Mouse (Mus musculus) gastrocnemius, adult 8-10 months (tissue): ENCODE results near the gene Il31ra. TPM values are rescaled to one million over a fixed set of nuclear protein-coding genes. Genes with fewer than 3 reads are reported as not detected.
A peak's percentile ranks its signal among the peaks of the same experiment; 100 is the strongest.

ENCODE experiments used
- DNase-seq, 2 experiments: peaks; one replicate each; pipeline ENCODE4 v3.0.0; 2022; ENCODE audit warnings: low spot score in 2 of 2
- total RNA-seq, 4 experiments: library from RNA; stranded (reverse); gene quantifications; 2 replicates each; pipeline ENCODE4 v1.2.4; 2022

Gene Il31ra
- total RNA-seq, 4 experiments from 2014 or later = 0.40 TPM; not detected in 3

GRCm38 (mm10) chr13:112569606-112570005 is 24.6 kb downstream of the Il31ra start:
- DNase-seq = no peak

GRCm38 (mm10) chr13:112560554-112561138 is 33.5 kb downstream of the Il31ra start:
- DNase-seq = no peak

GRCm38 (mm10) chr13:112556501-112556900 is 37.7 kb downstream of the Il31ra start:
- DNase-seq = no peak

- no peak for DNase-seq
These were observed 40.9 kb downstream of the Il31ra start for GRCm38 (mm10) chr13:112553304-112553703.

- no peak for DNase-seq
These were observed 42.3 kb downstream of the Il31ra start for GRCm38 (mm10) chr13:112551641-112552548.

- DNase-seq = no peak
These were observed 52.8 kb downstream of the Il31ra start for GRCm38 (mm10) chr13:112541223-112541975.

- DNase-seq = no peak
These were observed 53.5 kb downstream of the Il31ra start for GRCm38 (mm10) chr13:112540616-112541015.

- no peak for DNase-seq
These were observed 57.1 kb downstream of the Il31ra start for GRCm38 (mm10) chr13:112537065-112537464.

- DNase-seq = no peak
These were observed 57.5 kb downstream of the Il31ra start for GRCm38 (mm10) chr13:112536611-112537010.

GRCm38 (mm10) chr13:112533556-112533955 is 60.6 kb downstream of the Il31ra start:
- DNase-seq = peak in 1 of 2 experiments; percentile 43

- DNase-seq = no peak
These were observed 61.9 kb downstream of the Il31ra start for GRCm38 (mm10) chr13:112532235-112532634.

GRCm38 (mm10) chr13:112529893-112530292 is 64.3 kb downstream of the Il31ra start:
- DNase-seq = peak; percentile 71 to 74

GRCm38 (mm10) chr13:112527186-112527585 is 67.0 kb downstream of the Il31ra start:
- DNase-seq = no peak

- no peak for DNase-seq
These were observed 70.7 kb downstream of the Il31ra start for GRCm38 (mm10) chr13:112523346-112523970.

- DNase-seq = no peak
These were observed 71.3 kb downstream of the Il31ra start for GRCm38 (mm10) chr13:112522896-112523295.

- DNase-seq = no peak
These were observed 71.9 kb downstream of the Il31ra start for GRCm38 (mm10) chr13:112522261-112522660.

GRCm38 (mm10) chr13:112514546-112514945 is 79.6 kb downstream of the Il31ra start:
- DNase-seq = no peak

GRCm38 (mm10) chr13:112512824-112513223 is 81.3 kb downstream of the Il31ra start:
- no peak for DNase-seq

GRCm38 (mm10) chr13:112511810-112512209 is 82.3 kb downstream of the Il31ra start:
- DNase-seq = no peak

GRCm38 (mm10) chr13:112511261-112511660 is 82.9 kb downstream of the Il31ra start:
- no peak for DNase-seq

GRCm38 (mm10) chr13:112510437-112511212 is 83.5 kb downstream of the Il31ra start:
- no peak for DNase-seq
